ENCODE assay signal across 14 mouse cellular contexts in genomic region chr11:36428947-36429346, GRCm38 (mm10).
DNase-seq lines count a peak whose midpoint lies in the region; ATAC-seq and TF ChIP-seq lines count a peak whose summit lies in the region.
"Had no signal": no experiment of that assay in that cellular context is flagged by ENCODE, and none has a peak within 500 bp of the region (broad histone marks: within the 10 kb centered on the region; RNA-seq: fewer than 3 reads in every experiment).

No protein-coding gene starts in this region.

- H3K36me3 ChIP-seq in forebrain, embryonic 14.5 days (ENCODE audit: control insufficient read depth, insufficient read depth, low read length), result no peaks in the 10 kb centered on the region
- no peaks in the 10 kb centered on the region for H3K36me3 ChIP-seq in forebrain, embryonic 11.5 days (ENCODE audit: control insufficient read depth, insufficient read depth, low read length)
- H3K36me3 ChIP-seq in liver, embryonic 11.5 days (ENCODE audit: control insufficient read depth, insufficient read depth, low read length), result no peaks in the 10 kb centered on the region
- H3K36me3 ChIP-seq: G1E; liver, embryonic 13.5 days had no signal

- no peak overlapping the region for H3K9ac ChIP-seq in forebrain, embryonic 14.5 days (ENCODE audit: low read length)
- no peak overlapping the region for H3K9ac ChIP-seq in forebrain, embryonic 11.5 days (ENCODE audit: low read length)
- no peak overlapping the region for H3K9ac ChIP-seq in liver, embryonic 11.5 days (ENCODE audit: low read depth, low read length)
- H3K9ac ChIP-seq: liver, embryonic 13.5 days had no signal

- H3K4me2 ChIP-seq in forebrain, embryonic 14.5 days (ENCODE audit: low read length), result no peak overlapping the region
- no peak overlapping the region for H3K4me2 ChIP-seq in forebrain, embryonic 11.5 days (ENCODE audit: low read depth, low read length, severe bottlenecking)
- H3K4me2 ChIP-seq in liver, embryonic 11.5 days, result no peak overlapping the region
- H3K4me2 ChIP-seq: heart, embryonic 11.5 days; liver, embryonic 13.5 days had no signal

- ATAC-seq in forebrain, embryonic 14.5 days, result 0 out of 2 replicates have a peak, but pooled peaks have one; percentile 36
- ATAC-seq in forebrain, embryonic 11.5 days (replicated peaks; ENCODE audit: low FRiP score), result no peak
- no peak for ATAC-seq in liver, embryonic 11.5 days (replicated peaks; ENCODE audit: low FRiP score)

- peak; percentile 47 for DNase-seq in forebrain, embryonic 14.5 days (ENCODE audit: low spot score)
- DNase-seq in forebrain, embryonic 11.5 days (ENCODE audit: low spot score), result no peak
- no peak for DNase-seq in layer of hippocampus, adult 2 months (ENCODE audit: low spot score in 2 of 2)
- no peak for DNase-seq in layer of hippocampus, adult 9-11 months
- DNase-seq in testis, postnatal 10 days (ENCODE audit: low spot score), result peak; percentile 41
- DNase-seq in testis, postnatal 14 days (ENCODE audit: low spot score), result no peak
- DNase-seq in liver, embryonic 11.5 days (ENCODE audit: low spot score), result no peak
- no peak for DNase-seq in embryo, embryonic 10 days (ENCODE audit: low spot score)
- DNase-seq: gastrocnemius, postnatal 25 days; liver, embryonic 13.5 days; spleen, adult 18-20 months; thymus, adult 18-20 months had no signal

- no peaks in the 10 kb centered on the region for H3K27me3 ChIP-seq in forebrain, embryonic 14.5 days (replicated peaks; ENCODE audit: control insufficient read depth, insufficient read depth, low read length)
- no peaks in the 10 kb centered on the region; the same call in 1 of the 2 replicates for H3K27me3 ChIP-seq in forebrain, embryonic 11.5 days (ENCODE audit: control insufficient read depth, insufficient read depth, low read length)
- H3K27me3 ChIP-seq in liver, embryonic 11.5 days (replicated peaks; ENCODE audit: control insufficient read depth, insufficient read depth, low read length), result no peaks in the 10 kb centered on the region
- H3K27me3 ChIP-seq: liver, embryonic 13.5 days had no signal

- TF ChIP-seq CTCF in layer of hippocampus, adult 2 months (conservative IDR thresholded peaks at IDR 0.05), result no peak

- H3K27ac ChIP-seq in forebrain, embryonic 14.5 days (ENCODE audit: low read depth, low read length), result no peak overlapping the region
- no peak overlapping the region for H3K27ac ChIP-seq in forebrain, embryonic 11.5 days (ENCODE audit: low read depth, low read length)
- peak overlapping the region; percentile 37; the same call in 1 of the 2 replicates for H3K27ac ChIP-seq in layer of hippocampus, adult 2 months
- H3K27ac ChIP-seq in liver, embryonic 11.5 days (ENCODE audit: low read depth, low read length), result no peak overlapping the region
- H3K27ac ChIP-seq: liver, embryonic 13.5 days had no signal

- H3K4me3 ChIP-seq in forebrain, embryonic 14.5 days (ENCODE audit: low read depth, low read length), result no peak overlapping the region
- no peak overlapping the region for H3K4me3 ChIP-seq in forebrain, embryonic 11.5 days (ENCODE audit: low read depth, low read length)
- H3K4me3 ChIP-seq in layer of hippocampus, adult 2 months, result no peak overlapping the region
- H3K4me3 ChIP-seq in liver, embryonic 11.5 days (ENCODE audit: low read depth, low read length), result no peak overlapping the region
- H3K4me3 ChIP-seq: liver, embryonic 13.5 days had no signal

- H3K4me1 ChIP-seq in forebrain, embryonic 14.5 days (ENCODE audit: control insufficient read depth, insufficient read depth, low read length), result no peaks in the 10 kb centered on the region
- H3K4me1 ChIP-seq in forebrain, embryonic 11.5 days (replicated peaks; ENCODE audit: control insufficient read depth, insufficient read depth, low read length), result no peaks in the 10 kb centered on the region
- no peaks in the 10 kb centered on the region for H3K4me1 ChIP-seq in liver, embryonic 11.5 days (replicated peaks; ENCODE audit: control insufficient read depth, insufficient read depth, low read length)
- H3K4me1 ChIP-seq: liver, embryonic 13.5 days had no signal

- H3K9me3 ChIP-seq in forebrain, embryonic 14.5 days (replicated peaks; ENCODE audit: control insufficient read depth, low read length), result no peaks in the 10 kb centered on the region
- no peaks in the 10 kb centered on the region for H3K9me3 ChIP-seq in forebrain, embryonic 11.5 days (ENCODE audit: control insufficient read depth, low read length)
- no peaks in the 10 kb centered on the region for H3K9me3 ChIP-seq in liver, embryonic 11.5 days (ENCODE audit: control insufficient read depth, low read length)
- H3K9me3 ChIP-seq: liver, embryonic 13.5 days had no signal

- WGBS in forebrain, embryonic 14.5 days, result 31% methylated on average over 5 of the region's 5 CpGs
- 83% methylated on average over 5 of the region's 5 CpGs for WGBS in forebrain, embryonic 11.5 days
- 80% methylated on average over 5 of the region's 5 CpGs for WGBS in liver, embryonic 11.5 days

Comparison
In these comparisons a context has a peak if more than half of its experiments do, and no peak if none do; other contexts are left out.
1. DNase-seq: peak in forebrain, embryonic 14.5 days (single experiment) and testis, postnatal 10 days (single experiment); none in forebrain, embryonic 11.5 days (single experiment), layer of hippocampus, adult 2 months (0 of 2), layer of hippocampus, adult 9-11 months (single experiment), testis, postnatal 14 days (single experiment), liver, embryonic 11.5 days (single experiment) and embryo, embryonic 10 days (single experiment).